Mouse (Mus musculus): ENCODE measurements around the gene Nubpl. TPM values are rescaled to one million over a fixed set of nuclear protein-coding genes. Genes with fewer than 3 reads are reported as not detected.

Nubpl gene
- polyA plus RNA-seq, 1 experiment from 2014 or later, result 19.4 TPM

- Histone ChIP-seq H3K9ac (ENCODE audit: low read length) (no peak overlapping the region), H3K4me2 (ENCODE audit: low read depth, low read length, severe bottlenecking) (no peak overlapping the region), H3K4me1 (replicated peaks; ENCODE audit: control insufficient read depth, insufficient read depth, low read length) (no peaks in the 10 kb centered on the region), H3K27ac (ENCODE audit: low read depth, low read length) (no peak overlapping the region), H3K36me3 (ENCODE audit: control insufficient read depth, insufficient read depth, low read length) (no peaks in the 10 kb centered on the region), H3K4me3 (ENCODE audit: low read depth, low read length) (no peak overlapping the region), H3K27me3 (ENCODE audit: control insufficient read depth, insufficient read depth, low read length) (no peaks in the 10 kb centered on the region), H3K9me3 (ENCODE audit: control insufficient read depth, low read length) (no peaks in the 10 kb centered on the region)
- ATAC-seq (replicated peaks; ENCODE audit: low FRiP score), result no peak
- no peak for DNase-seq (ENCODE audit: low spot score)
- whole genome bisulfite sequencing, result 89% methylated on average over 2 of the region's 2 CpGs
Measured at GRCm38 (mm10) chr12:52268131-52268530, 170.6 kb downstream of the Nubpl start.

DNA sequence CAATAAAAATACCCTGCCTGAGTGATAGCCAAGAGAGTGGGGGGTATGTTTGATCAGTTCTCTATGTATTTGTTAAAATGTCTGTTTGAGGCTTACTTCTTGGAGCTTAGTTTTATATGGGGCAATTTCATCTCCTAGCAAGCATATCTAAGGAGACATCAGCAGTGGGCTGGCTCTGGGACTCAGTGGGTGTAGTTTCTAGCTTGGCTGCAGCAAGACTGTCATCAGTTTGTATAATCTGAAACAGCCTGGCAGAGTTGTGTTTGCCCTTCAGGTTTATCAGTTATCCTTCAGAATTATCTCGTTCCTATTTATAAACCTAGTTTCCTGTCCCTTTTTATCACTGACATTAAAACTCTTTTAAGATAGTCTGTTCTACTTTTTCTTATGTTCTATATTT is 175.3 kb downstream of the Nubpl start:
- no peaks in the 10 kb centered on the region for H3K36me3 ChIP-seq (ENCODE audit: control insufficient read depth, insufficient read depth, low read length)
- no peaks in the 10 kb centered on the region for H3K4me1 ChIP-seq (replicated peaks; ENCODE audit: control insufficient read depth, insufficient read depth, low read length)
- DNase-seq (ENCODE audit: low spot score) (no peak), ATAC-seq (replicated peaks; ENCODE audit: low FRiP score) (no peak)
- H3K4me2 ChIP-seq (ENCODE audit: low read depth, low read length, severe bottlenecking), result no peak overlapping the region
- H3K9me3 ChIP-seq (ENCODE audit: control insufficient read depth, low read length), result no peaks in the 10 kb centered on the region
- no peak overlapping the region for H3K9ac ChIP-seq (ENCODE audit: low read length)
- H3K27ac ChIP-seq (ENCODE audit: low read depth, low read length), result no peak overlapping the region
- 88% methylated on average over 1 of the region's 1 CpGs for WGBS
- no peaks in the 10 kb centered on the region for H3K27me3 ChIP-seq (ENCODE audit: control insufficient read depth, insufficient read depth, low read length)
- no peak overlapping the region for H3K4me3 ChIP-seq (ENCODE audit: low read depth, low read length)

GRCm38 (mm10) chr12:52276320-52276719 is 178.8 kb downstream of the Nubpl start:
- no peaks in the 10 kb centered on the region for H3K36me3 ChIP-seq (ENCODE audit: control insufficient read depth, insufficient read depth, low read length)
- H3K27me3 ChIP-seq (ENCODE audit: control insufficient read depth, insufficient read depth, low read length), result no peaks in the 10 kb centered on the region
- no peak overlapping the region for H3K27ac ChIP-seq (ENCODE audit: low read depth, low read length)
- no peak overlapping the region for H3K4me3 ChIP-seq (ENCODE audit: low read depth, low read length)
- DNase-seq (ENCODE audit: low spot score) (no peak), ATAC-seq (replicated peaks; ENCODE audit: low FRiP score) (no peak)
- no peaks in the 10 kb centered on the region for H3K4me1 ChIP-seq (replicated peaks; ENCODE audit: control insufficient read depth, insufficient read depth, low read length)
- H3K4me2 ChIP-seq (ENCODE audit: low read depth, low read length, severe bottlenecking), result no peak overlapping the region
- WGBS, result 14% methylated on average over 1 of the region's 1 CpGs
- H3K9me3 ChIP-seq (ENCODE audit: control insufficient read depth, low read length), result no peaks in the 10 kb centered on the region
- H3K9ac ChIP-seq (ENCODE audit: low read length), result no peak overlapping the region

GRCm38 (mm10) chr12:52281232-52281631 is 183.7 kb downstream of the Nubpl start:
- Histone ChIP-seq H3K36me3 (ENCODE audit: control insufficient read depth, insufficient read depth, low read length) (no peaks in the 10 kb centered on the region), H3K4me1 (replicated peaks; ENCODE audit: control insufficient read depth, insufficient read depth, low read length) (no peaks in the 10 kb centered on the region), H3K27me3 (ENCODE audit: control insufficient read depth, insufficient read depth, low read length) (no peaks in the 10 kb centered on the region), H3K27ac (ENCODE audit: low read depth, low read length) (no peak overlapping the region), H3K4me3 (ENCODE audit: low read depth, low read length) (no peak overlapping the region), H3K9me3 (ENCODE audit: control insufficient read depth, low read length) (no peaks in the 10 kb centered on the region), H3K4me2 (ENCODE audit: low read depth, low read length, severe bottlenecking) (no peak overlapping the region), H3K9ac (ENCODE audit: low read length) (no peak overlapping the region)
- WGBS, result 91% methylated on average over 1 of the region's 1 CpGs
- ATAC-seq (replicated peaks; ENCODE audit: low FRiP score) (no peak), DNase-seq (ENCODE audit: low spot score) (no peak)

DNA sequence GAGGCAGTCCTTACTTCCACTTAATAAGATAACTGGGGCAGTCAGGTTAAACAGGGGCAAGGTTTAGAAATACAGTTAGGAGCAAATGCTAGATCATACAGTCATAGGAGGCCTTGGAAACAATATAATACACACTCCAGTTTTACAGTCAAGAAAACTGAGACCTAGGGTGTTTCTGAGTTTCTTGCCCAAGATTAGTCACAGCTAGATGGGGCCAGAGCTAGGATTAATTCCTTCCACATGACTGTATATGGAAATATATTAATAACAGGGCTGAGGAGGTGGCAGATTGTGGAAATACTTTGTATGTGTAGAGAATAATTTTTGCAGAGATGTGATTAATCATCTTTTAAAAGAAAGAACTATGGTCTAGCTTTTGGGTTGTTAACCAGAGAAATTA is 186.9 kb downstream of the Nubpl start:
- H3K9ac ChIP-seq (ENCODE audit: low read length), result no peak overlapping the region

GRCm38 (mm10) chr12:52286802-52287201 is 189.3 kb downstream of the Nubpl start:
- no peak overlapping the region for H3K4me2 ChIP-seq (ENCODE audit: low read depth, low read length, severe bottlenecking)
- peaks cover 6% of the 10 kb centered on the region for H3K4me1 ChIP-seq (replicated peaks; ENCODE audit: control insufficient read depth, insufficient read depth, low read length)
- H3K9me3 ChIP-seq (ENCODE audit: control insufficient read depth, low read length), result no peaks in the 10 kb centered on the region
- H3K27ac ChIP-seq (ENCODE audit: low read depth, low read length), result no peak overlapping the region
- H3K9ac ChIP-seq (ENCODE audit: low read length), result no peak overlapping the region
- 85% methylated on average over 3 of the region's 3 CpGs for WGBS
- H3K36me3 ChIP-seq (ENCODE audit: control insufficient read depth, insufficient read depth, low read length), result no peaks in the 10 kb centered on the region
- no peak for ATAC-seq (replicated peaks; ENCODE audit: low FRiP score)
- no peaks in the 10 kb centered on the region for H3K27me3 ChIP-seq (ENCODE audit: control insufficient read depth, insufficient read depth, low read length)
- no peak overlapping the region for H3K4me3 ChIP-seq (ENCODE audit: low read depth, low read length)
- no peak for DNase-seq (ENCODE audit: low spot score)

More for the DNA sequence above, 186.9 kb downstream of the Nubpl start:
- DNase-seq (ENCODE audit: low spot score) (no peak), ATAC-seq (replicated peaks; ENCODE audit: low FRiP score) (no peak)
- no peaks in the 10 kb centered on the region for H3K36me3 ChIP-seq (ENCODE audit: control insufficient read depth, insufficient read depth, low read length)
- no peak overlapping the region for H3K27ac ChIP-seq (ENCODE audit: low read depth, low read length)
- H3K4me1 ChIP-seq (replicated peaks; ENCODE audit: control insufficient read depth, insufficient read depth, low read length), result peaks cover 4% of the 10 kb centered on the region
- H3K27me3 ChIP-seq (ENCODE audit: control insufficient read depth, insufficient read depth, low read length), result no peaks in the 10 kb centered on the region
- no peak overlapping the region for H3K4me2 ChIP-seq (ENCODE audit: low read depth, low read length, severe bottlenecking)
- H3K4me3 ChIP-seq (ENCODE audit: low read depth, low read length), result no peak overlapping the region
- no peaks in the 10 kb centered on the region for H3K9me3 ChIP-seq (ENCODE audit: control insufficient read depth, low read length)

DNA sequence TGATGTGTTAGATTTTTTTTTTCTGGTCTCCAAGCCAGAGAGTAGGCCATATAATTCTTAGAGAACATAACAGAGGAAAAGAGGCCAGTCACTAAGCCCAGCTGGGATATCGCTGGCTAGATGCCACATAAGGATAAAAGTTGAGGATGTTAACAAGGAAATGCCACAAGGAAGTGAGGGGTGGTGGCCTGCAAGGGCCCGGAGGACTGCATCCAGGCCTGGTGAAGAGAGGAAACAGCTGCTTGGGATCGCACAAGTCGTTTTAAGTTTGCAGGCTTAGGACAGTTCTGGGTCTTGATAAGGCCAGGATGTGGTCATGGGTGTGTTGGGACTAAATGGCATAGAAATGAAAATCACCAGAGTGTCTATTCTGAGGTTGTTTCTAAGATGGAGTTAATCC is 191.0 kb downstream of the Nubpl start:
- ATAC-seq (replicated peaks; ENCODE audit: low FRiP score), result no peak
- WGBS, result 76% methylated on average over 4 of the region's 4 CpGs
- H3K27ac ChIP-seq (ENCODE audit: low read depth, low read length), result 0 out of 2 replicates have a peak overlapping the region, but pooled peaks have one; percentile 51

GRCm38 (mm10) chr12:52288941-52289567 is 191.5 kb downstream of the Nubpl start:
- WGBS, result 40% methylated on average over 11 of the region's 11 CpGs
- peak; percentile 90 for ATAC-seq (replicated peaks; ENCODE audit: low FRiP score)
- Histone ChIP-seq H3K27me3 (ENCODE audit: control insufficient read depth, insufficient read depth, low read length) (no peaks in the 10 kb centered on the region), H3K4me1 (replicated peaks; ENCODE audit: control insufficient read depth, insufficient read depth, low read length) (peaks cover 6% of the 10 kb centered on the region), H3K9me3 (ENCODE audit: control insufficient read depth, low read length) (no peaks in the 10 kb centered on the region), H3K36me3 (ENCODE audit: control insufficient read depth, insufficient read depth, low read length) (no peaks in the 10 kb centered on the region), H3K9ac (ENCODE audit: low read length) (peak overlapping the region; percentile 28), H3K4me3 (ENCODE audit: low read depth, low read length) (no peak overlapping the region), H3K27ac (ENCODE audit: low read depth, low read length) (0 out of 2 replicates have a peak overlapping the region, but pooled peaks have one; percentile 51), H3K4me2 (ENCODE audit: low read depth, low read length, severe bottlenecking) (peak overlapping the region; percentile 2; the same call in 1 of the 2 replicates)
- no peak for DNase-seq (ENCODE audit: low spot score)

More for the DNA sequence above, 191.0 kb downstream of the Nubpl start:
- Histone ChIP-seq H3K4me1 (replicated peaks; ENCODE audit: control insufficient read depth, insufficient read depth, low read length) (peaks cover 6% of the 10 kb centered on the region), H3K9ac (ENCODE audit: low read length) (peak overlapping the region; percentile 28), H3K4me2 (ENCODE audit: low read depth, low read length, severe bottlenecking) (no peak overlapping the region), H3K4me3 (ENCODE audit: low read depth, low read length) (no peak overlapping the region), H3K27me3 (ENCODE audit: control insufficient read depth, insufficient read depth, low read length) (no peaks in the 10 kb centered on the region), H3K9me3 (ENCODE audit: control insufficient read depth, low read length) (no peaks in the 10 kb centered on the region), H3K36me3 (ENCODE audit: control insufficient read depth, insufficient read depth, low read length) (no peaks in the 10 kb centered on the region)
- no peak for DNase-seq (ENCODE audit: low spot score)

GRCm38 (mm10) chr12:52289594-52289993 is 192.1 kb downstream of the Nubpl start:
- ATAC-seq (replicated peaks; ENCODE audit: low FRiP score) (peak; percentile 68), DNase-seq (ENCODE audit: low spot score) (no peak)
- Histone ChIP-seq H3K4me3 (ENCODE audit: low read depth, low read length) (no peak overlapping the region), H3K4me1 (replicated peaks; ENCODE audit: control insufficient read depth, insufficient read depth, low read length) (peaks cover 6% of the 10 kb centered on the region), H3K36me3 (ENCODE audit: control insufficient read depth, insufficient read depth, low read length) (no peaks in the 10 kb centered on the region), H3K9me3 (ENCODE audit: control insufficient read depth, low read length) (no peaks in the 10 kb centered on the region), H3K27ac (ENCODE audit: low read depth, low read length) (peak overlapping the region; percentile 21; the same call in 1 of the 2 replicates), H3K9ac (ENCODE audit: low read length) (no peak overlapping the region), H3K27me3 (ENCODE audit: control insufficient read depth, insufficient read depth, low read length) (no peaks in the 10 kb centered on the region), H3K4me2 (ENCODE audit: low read depth, low read length, severe bottlenecking) (no peak overlapping the region)
- WGBS, result 48% methylated on average over 10 of the region's 10 CpGs

All from forebrain, embryonic 11.5 days (tissue).